Mouse (Mus musculus) hindbrain, postnatal 0 days (tissue): ENCODE measurements around the gene 4930412O13Rik. TPM values are rescaled to one million over a fixed set of nuclear protein-coding genes. Genes with fewer than 3 reads are reported as not detected.
A peak's percentile ranks its signal among the peaks of the same experiment; 100 is the strongest.

Source experiments
- ATAC-seq: fragments of 200-750 bp; cut with Nextera tagmentation; 2 replicates; pipeline ENCODE4 v1.8.0; 2017; ENCODE audit warnings: mild to moderate bottlenecking, moderate TSS enrichment, moderate library complexity
- DNase-seq: peaks from one replicate; pipeline ENCODE4 v3.0.0-alpha.2; 2015; ENCODE audit warnings: low spot score
- H3K27ac ChIP-seq: fragments of 300-500 bp; sonication (generic); 2 replicates; pipeline ENCODE4 v1.5.1; 2014; ENCODE audit warnings: mild to moderate bottlenecking
- H3K27me3 ChIP-seq: fragments of 300-500 bp; sonication (generic); 2 replicates; pipeline ENCODE4 v1.6.1; 2014; ENCODE audit warnings: low read length, mixed read lengths; ENCODE audit not compliant: insufficient read depth
- H3K36me3 ChIP-seq: fragments of 300-500 bp; sonication (generic); 2 replicates; pipeline ENCODE4 v1.6.1; 2014; ENCODE audit warnings: low read length, mixed read lengths; ENCODE audit not compliant: insufficient read depth
- H3K4me1 ChIP-seq: fragments of 300-500 bp; sonication (generic); 2 replicates; pipeline ENCODE4 v1.6.1; 2014; ENCODE audit warnings: antibody characterized with exemption, low read length, mixed read lengths; ENCODE audit not compliant: insufficient read depth
- H3K4me2 ChIP-seq: fragments of 300-500 bp; sonication (generic); 2 replicates; pipeline ENCODE4 v1.6.1; 2014; ENCODE audit warnings: low read depth, mild to moderate bottlenecking, low read length, moderate library complexity, mixed read lengths
- H3K4me3 ChIP-seq: fragments of 300-500 bp; sonication (generic); 2 replicates; pipeline ENCODE4 v1.5.1; 2014; ENCODE audit warnings: low read length
- H3K9ac ChIP-seq: fragments of 300-500 bp; sonication (generic); replicated peaks from 2 replicates; pipeline ENCODE4 v1.6.1; 2014; ENCODE audit warnings: mild to moderate bottlenecking, low read length, moderate library complexity, mixed read lengths
- H3K9me3 ChIP-seq: fragments of 300-500 bp; sonication (generic); 2 replicates; pipeline ENCODE4 v1.6.1; 2016; ENCODE audit warnings: low read length, mixed read lengths
- CTCF ChIP-seq: IDR thresholded peaks from 2 replicates; pipeline ENCODE4 v1.5.1; 2016; ENCODE audit warnings: antibody characterized with exemption, control low read depth, low read depth
- WGBS: fragments of 180-500 bp; shearing (Covaris S2); extraction: QIAGEN DNeasy Blood & Tissue Kit; methylation state at CpG from one replicate; pipeline ENCODE4 v1.1.7; 2014; 5-methylcytosine and 5-hydroxymethylcytosine counted together
- polyA plus RNA-seq: library from polyadenylated mRNA; unstranded; fragments of >200 nt; fragmentation: Nextera tagmentation; extraction: Ambion mirVana; gene quantifications from 2 replicates; pipeline ENCODE4 v1.2.1, GENCODE M21; 2015
- total RNA-seq: library from RNA; depleted of rRNA; stranded (reverse); fragments of >200 nt; gene quantifications from 2 replicates; pipeline ENCODE4 v1.2.3, GENCODE M21; 2014

Gene 4930412O13Rik
- total and polyA plus RNA-seq, 2 experiments from 2014 or later, result 0.75 TPM; not detected in 1

GRCm38 (mm10) chr2:9888913-9889650, 8.0 kb downstream of the 4930412O13Rik start, which contains the start of gene 9230102O04Rik:
TSS of gene 9230102O04Rik (minus strand) at chr2:9889540.
- H3K9me3 ChIP-seq, result no peaks in the 10 kb centered on the region
- H3K4me2 ChIP-seq, result peak within 1 kb of the TSS; percentile 33
- no peak within 1 kb of the TSS for H3K27ac ChIP-seq
- TF ChIP-seq CTCF, result peak; percentile 72
- peak within 1 kb of the TSS; percentile 20; the same call in 1 of the 2 replicates for H3K4me3 ChIP-seq
- DNase-seq (peak; percentile 60), ATAC-seq (peak; percentile 81)
- no peaks in the 10 kb centered on the region for H3K4me1 ChIP-seq
- WGBS, result under 1% methylated on average over 30 of the region's 30 CpGs
- H3K27me3 ChIP-seq, result peaks cover 78% of the 10 kb centered on the region
- no peak within 1 kb of the TSS for H3K9ac ChIP-seq
- H3K36me3 ChIP-seq, result no peaks in the 10 kb centered on the region

GRCm38 (mm10) chr2:9889651-9890183, 8.7 kb downstream of the 4930412O13Rik start, which contains the start of gene Gata3:
TSS of gene Gata3 (minus strand) at chr2:9890034.
- Histone ChIP-seq H3K4me3 (peak within 1 kb of the TSS; percentile 20; the same call in 1 of the 2 replicates), H3K27ac (no peak within 1 kb of the TSS), H3K36me3 (no peaks in the 10 kb centered on the region), H3K4me1 (no peaks in the 10 kb centered on the region), H3K9ac (no peak within 1 kb of the TSS), H3K27me3 (peaks cover 79% of the 10 kb centered on the region), H3K4me2 (peak within 1 kb of the TSS; percentile 33), H3K9me3 (no peaks in the 10 kb centered on the region)
- ATAC-seq (no peak; the same call in 1 of the 2 replicates), DNase-seq (no peak)
- under 1% methylated on average over 23 of the region's 23 CpGs for WGBS
- TF ChIP-seq CTCF, result no peak

- H3K9me3 ChIP-seq, result no peaks in the 10 kb centered on the region
- no peak overlapping the region for H3K27ac ChIP-seq
- no peak overlapping the region for H3K9ac ChIP-seq
- no peak overlapping the region for H3K4me3 ChIP-seq
- no peaks in the 10 kb centered on the region for H3K36me3 ChIP-seq
- H3K4me1 ChIP-seq, result no peaks in the 10 kb centered on the region
- DNase-seq (no peak), ATAC-seq (no peak)
- no peak for TF ChIP-seq CTCF
- H3K27me3 ChIP-seq, result peaks cover 79% of the 10 kb centered on the region
- no peak overlapping the region for H3K4me2 ChIP-seq
- 7% methylated on average over 8 of the region's 8 CpGs for WGBS
These were observed 9.2 kb downstream of the 4930412O13Rik start for GRCm38 (mm10) chr2:9890251-9890650.

GRCm38 (mm10) chr2:9890906-9891305, 9.9 kb downstream of the 4930412O13Rik start:
- Histone ChIP-seq H3K4me3 (no peak overlapping the region), H3K27ac (no peak overlapping the region), H3K27me3 (peaks cover 79% of the 10 kb centered on the region), H3K9me3 (no peaks in the 10 kb centered on the region), H3K4me1 (no peaks in the 10 kb centered on the region), H3K9ac (no peak overlapping the region), H3K4me2 (no peak overlapping the region), H3K36me3 (no peaks in the 10 kb centered on the region)
- TF ChIP-seq CTCF, result no peak
- DNase-seq, result no peak
- no peak for ATAC-seq
- 3% methylated on average over 5 of the region's 5 CpGs for WGBS

- no peak overlapping the region for H3K27ac ChIP-seq
- no peak overlapping the region for H3K4me3 ChIP-seq
- TF ChIP-seq CTCF, result no peak
- DNase-seq, result no peak
- H3K9me3 ChIP-seq, result no peaks in the 10 kb centered on the region
- no peak overlapping the region for H3K4me2 ChIP-seq
- WGBS, result 7% methylated on average over 7 of the region's 7 CpGs
- no peak for ATAC-seq
- no peaks in the 10 kb centered on the region for H3K36me3 ChIP-seq
- H3K27me3 ChIP-seq, result peaks cover 78% of the 10 kb centered on the region
- no peak overlapping the region for H3K9ac ChIP-seq
- no peaks in the 10 kb centered on the region for H3K4me1 ChIP-seq
These were observed 11.5 kb downstream of the 4930412O13Rik start for GRCm38 (mm10) chr2:9892541-9892940.

GRCm38 (mm10) chr2:9893272-9893953, 12.4 kb downstream of the 4930412O13Rik start:
- H3K27ac ChIP-seq, result no peak overlapping the region
- 6% methylated on average over 6 of the region's 6 CpGs for WGBS
- H3K9ac ChIP-seq, result no peak overlapping the region
- H3K4me2 ChIP-seq, result no peak overlapping the region
- no peak for ATAC-seq
- no peaks in the 10 kb centered on the region for H3K4me1 ChIP-seq
- no peaks in the 10 kb centered on the region for H3K36me3 ChIP-seq
- no peaks in the 10 kb centered on the region for H3K9me3 ChIP-seq
- no peak for DNase-seq
- peaks cover 79% of the 10 kb centered on the region for H3K27me3 ChIP-seq
- no peak for TF ChIP-seq CTCF
- no peak overlapping the region for H3K4me3 ChIP-seq
